Mouse (Mus musculus): ENCODE measurements around the gene Cdk15. TPM values are rescaled to one million over a fixed set of nuclear protein-coding genes. Genes with fewer than 3 reads are reported as not detected.

The Cdk15 gene
- polyA plus RNA-seq (2012; rRNA removed), result 0.02 TPM in 1 of 2 replicates, not detected in the other

DNA sequence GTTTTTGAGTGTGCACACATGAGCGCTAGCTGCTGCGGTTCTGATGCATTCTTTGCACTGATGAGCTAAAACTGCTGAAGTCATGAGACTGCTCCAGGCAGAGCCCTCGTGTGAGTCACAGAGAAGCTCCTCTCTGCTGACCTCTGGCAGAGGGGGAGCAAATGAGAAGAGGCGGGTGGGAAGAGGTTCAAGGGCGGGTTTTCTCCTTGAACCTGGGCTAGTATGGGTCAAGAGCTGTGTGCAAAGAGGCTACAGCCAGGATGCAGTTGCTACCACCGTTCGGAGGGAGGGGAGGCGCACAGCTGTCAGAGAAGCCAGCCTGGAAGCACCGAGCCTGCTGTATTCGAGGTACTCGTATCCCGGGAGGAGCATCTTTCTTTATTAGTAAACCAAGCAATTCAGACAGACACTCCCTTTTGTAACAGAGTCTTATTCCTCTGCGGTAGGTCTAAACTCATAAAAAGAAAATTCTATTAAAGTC, at the start of gene Cdk15:
Gene Cdk15, plus strand, starts transcription at position 156 of the 481 bp plus-strand sequence.

GRCm38 (mm10) chr1:59236856-59237441, 19.8 kb upstream of the Cdk15 start, which contains the start of gene Als2:
Gene Als2, minus strand, starts transcription at chr1:59237231.

Other genes starting within 250 kb of the Cdk15 start
- gene C2cd6, start 162.0 kb upstream of the Cdk15 start, polyA plus RNA-seq (2012; rRNA removed), result not detected in 2 replicates
- 4.2 and 4.9 TPM in 2 replicates for gene Tmem237, start 136.5 kb upstream of the Cdk15 start, polyA plus RNA-seq (2012; rRNA removed)
- gene Mpp4, start 93.5 kb upstream of the Cdk15 start, polyA plus RNA-seq (2012; rRNA removed), result 0.48 and 0.49 TPM in 2 replicates
- gene Als2, start 19.7 kb upstream of the Cdk15 start, polyA plus RNA-seq (2012; rRNA removed), result 3.5 and 3.9 TPM in 2 replicates
- gene Fzd7, start 225.5 kb downstream of the Cdk15 start, polyA plus RNA-seq (2012; rRNA removed), result 2.6 TPM in 2 replicates

Measured in liver, embryonic 14 days (tissue).